8 mouse cellular contexts compared by ENCODE assay signal in the genomic region with DNA sequence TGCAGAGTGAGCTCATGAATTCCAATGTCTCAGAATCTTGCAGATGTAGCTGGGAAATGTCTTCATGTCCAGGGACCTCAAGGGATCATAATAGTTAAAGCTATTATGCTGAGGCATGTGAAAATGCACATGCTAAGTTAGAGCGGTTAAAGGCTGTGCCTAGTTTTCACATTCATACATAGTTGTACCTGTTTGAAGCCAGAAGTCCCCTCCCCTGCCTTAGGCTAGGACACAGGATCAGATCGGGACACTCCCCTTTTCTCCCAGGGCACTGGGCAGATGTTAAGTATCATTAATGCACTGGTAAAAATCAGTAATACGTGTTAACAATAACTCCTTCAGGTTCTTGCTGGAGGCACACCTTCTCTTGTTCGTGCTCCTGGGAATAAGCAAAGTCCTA. TPM values are rescaled to one million over a fixed set of nuclear protein-coding genes. Genes with fewer than 3 reads are reported as not detected.
DNase-seq lines count a peak whose midpoint lies in the region; ATAC-seq and TF ChIP-seq lines count a peak whose summit lies in the region.

No protein-coding gene starts in this region.

- TF ChIP-seq POLR2A in olfactory bulb, adult 2 months (IDR thresholded peaks at IDR 0.05; ENCODE audit: insufficient read depth, low read depth, low read length), result no peak

- TF ChIP-seq CTCF in lung, embryonic 14.5 days (IDR thresholded peaks at IDR 0.05; ENCODE audit: low read depth), result no peak
- TF ChIP-seq CTCF in olfactory bulb, adult 2 months (IDR thresholded peaks at IDR 0.05; ENCODE audit: insufficient read depth, low read depth, low read length), result no peak

- H3K9me3 ChIP-seq in lung, embryonic 14.5 days (ENCODE audit: low read depth, low read length), result no peaks in the 10 kb centered on the region
- H3K9me3 ChIP-seq in forebrain, embryonic 11.5 days (ENCODE audit: control insufficient read depth, low read length), result no peaks in the 10 kb centered on the region
- no peaks in the 10 kb centered on the region for H3K9me3 ChIP-seq in limb, embryonic 11.5 days (ENCODE audit: control insufficient read depth, low read length)

- H3K27ac ChIP-seq in lung, embryonic 14.5 days (ENCODE audit: low read depth), result no peak overlapping the region
- no peak overlapping the region for H3K27ac ChIP-seq in forebrain, embryonic 11.5 days (ENCODE audit: low read depth, low read length)
- no peak overlapping the region for H3K27ac ChIP-seq in limb, embryonic 11.5 days (replicated peaks; ENCODE audit: low read depth, low read length)
- H3K27ac ChIP-seq in olfactory bulb, adult 2 months (ENCODE audit: insufficient read depth, low read depth, low read length), result no peak overlapping the region

- no peak overlapping the region for H3K9ac ChIP-seq in lung, embryonic 14.5 days
- H3K9ac ChIP-seq in forebrain, embryonic 11.5 days (ENCODE audit: low read length), result peak overlapping the region; percentile 58
- H3K9ac ChIP-seq in limb, embryonic 11.5 days (ENCODE audit: low read length), result no peak overlapping the region

- H3K27me3 ChIP-seq in lung, embryonic 14.5 days (ENCODE audit: insufficient read depth, low read length), result no peaks in the 10 kb centered on the region
- H3K27me3 ChIP-seq in forebrain, embryonic 11.5 days (ENCODE audit: control insufficient read depth, insufficient read depth, low read length), result no peaks in the 10 kb centered on the region
- H3K27me3 ChIP-seq in limb, embryonic 11.5 days (ENCODE audit: control insufficient read depth, insufficient read depth, low read length), result no peaks in the 10 kb centered on the region

- H3K4me2 ChIP-seq in lung, embryonic 14.5 days, result peak overlapping the region; percentile 62
- peak overlapping the region; percentile 65 for H3K4me2 ChIP-seq in forebrain, embryonic 11.5 days (ENCODE audit: low read depth, low read length, severe bottlenecking)
- peak overlapping the region; percentile 49 for H3K4me2 ChIP-seq in limb, embryonic 11.5 days (ENCODE audit: low read depth, severe bottlenecking)

- 56% methylated on average over 4 of the region's 4 CpGs for WGBS in lung, embryonic 14.5 days
- WGBS in forebrain, embryonic 11.5 days, result 70% methylated on average over 4 of the region's 4 CpGs
- 66% methylated on average over 4 of the region's 4 CpGs for WGBS in limb, embryonic 11.5 days
- WGBS in olfactory bulb, adult 2 months, result 51% methylated on average over 4 of the region's 4 CpGs

- peak overlapping the region; percentile 34 for H3K4me3 ChIP-seq in lung, embryonic 14.5 days (ENCODE audit: low read depth, low read length)
- H3K4me3 ChIP-seq in forebrain, embryonic 11.5 days (ENCODE audit: low read depth, low read length), result peak overlapping the region; percentile 31
- H3K4me3 ChIP-seq in limb, embryonic 11.5 days (ENCODE audit: low read depth, low read length), result peak overlapping the region; percentile 24
- H3K4me3 ChIP-seq in olfactory bulb, adult 2 months (ENCODE audit: insufficient read depth, low read depth, low read length), result peak overlapping the region; percentile 50

- H3K36me3 ChIP-seq in lung, embryonic 14.5 days (ENCODE audit: insufficient read depth), result no peaks in the 10 kb centered on the region
- H3K36me3 ChIP-seq in forebrain, embryonic 11.5 days (ENCODE audit: control insufficient read depth, insufficient read depth, low read length), result no peaks in the 10 kb centered on the region
- no peaks in the 10 kb centered on the region for H3K36me3 ChIP-seq in limb, embryonic 11.5 days (ENCODE audit: control insufficient read depth, insufficient read depth, low read length)

- H3K4me1 ChIP-seq in lung, embryonic 14.5 days (ENCODE audit: insufficient read depth), result no peaks in the 10 kb centered on the region
- no peaks in the 10 kb centered on the region for H3K4me1 ChIP-seq in forebrain, embryonic 11.5 days (replicated peaks; ENCODE audit: control insufficient read depth, insufficient read depth, low read length)
- H3K4me1 ChIP-seq in limb, embryonic 11.5 days (ENCODE audit: control insufficient read depth, insufficient read depth, low read length), result no peaks in the 10 kb centered on the region
- peaks cover 2% of the 10 kb centered on the region; the same call in 1 of the 2 replicates for H3K4me1 ChIP-seq in olfactory bulb, adult 2 months (ENCODE audit: control insufficient read depth, insufficient read depth, low read length)

- ATAC-seq in lung, embryonic 14.5 days (ENCODE audit: insufficient read depth), result peak; percentile 30; the same call in 1 of the 2 replicates
- ATAC-seq in forebrain, embryonic 11.5 days (replicated peaks; ENCODE audit: low FRiP score), result peak; percentile 62
- ATAC-seq in limb, embryonic 11.5 days (ENCODE audit: insufficient number of reproducible peaks, low FRiP score, low TSS enrichment, low read depth), result peak; percentile 39; the same call in 1 of the 2 replicates

- no peak for DNase-seq in lung, embryonic 14.5 days
- no peak for DNase-seq in lung, postnatal 36 days
- no peak for DNase-seq in forebrain, embryonic 11.5 days (ENCODE audit: low spot score)
- no peak for DNase-seq in limb, embryonic 11.5 days (ENCODE audit: low spot score)
- no peak for DNase-seq in thymus, postnatal 14 days
- no peak for DNase-seq in urinary bladder, postnatal 10 days (ENCODE audit: low spot score)
- no peak for DNase-seq in adrenal gland, postnatal 36 days

RNA-seq across cellular contexts. Expression of a gene that starts 51.6 kb away (rescaled TPM):
- 8.4 and 8.9 TPM in 2 replicates for polyA plus RNA-seq in lung, embryonic 14.5 days (2014; fragmentation: Nextera tagmentation; extraction: Ambion mirVana)
- 10.9 and 12.1 TPM in 2 replicates for polyA plus RNA-seq in forebrain, embryonic 11.5 days (2014; fragmentation: Nextera tagmentation; extraction: Ambion mirVana)
- 6.7 and 7.9 TPM in 2 replicates for polyA plus RNA-seq in limb, embryonic 11.5 days (2014; fragmentation: Nextera tagmentation; extraction: Ambion mirVana)
- not detected in 2 replicates for polyA plus RNA-seq in olfactory bulb, adult 2 months (2012; ENCODE audit: insufficient read depth, insufficient read length, low replicate concordance, missing spikeins)
- 1 to 10 TPM; 5.0 to 6.7 TPM for total RNA-seq in adrenal gland, postnatal 36 days (2021)
